Mouse (Mus musculus): Measurements from ENCODE around the gene Csrp3.

- TF ChIP-seq CTCF (IDR thresholded peaks at IDR 0.05) (no peak), POLR2A (IDR thresholded peaks at IDR 0.05; ENCODE audit: insufficient read depth, low read depth, low read length) (no peak)
These were observed 24.2 kb downstream of the Csrp3 start for GRCm38 (mm10) chr7:48823621-48824020.

All from heart, adult 2 months (tissue).